Mouse (Mus musculus) limb, embryonic 13.5 days (tissue): ENCODE results near the gene Vwde. TPM values are rescaled to one million over a fixed set of nuclear protein-coding genes. Genes with fewer than 3 reads are reported as not detected.

ENCODE experiments used
- ATAC-seq: fragments of 200-750 bp; cut with Nextera tagmentation; 2 replicates; pipeline ENCODE4 v1.8.0; 2017; ENCODE audit warnings: low read depth, moderate number of reproducible peaks, moderate TSS enrichment; ENCODE audit not compliant: low FRiP score
- H3K27ac ChIP-seq: fragments of 300-500 bp; sonication (generic); 2 replicates; pipeline ENCODE4 v1.5.1; 2015; ENCODE audit warnings: inconsistent platforms, mild to moderate bottlenecking, moderate library complexity
- H3K27me3 ChIP-seq: fragments of 300-500 bp; sonication (generic); 2 replicates; pipeline ENCODE4 v1.6.1; 2015; ENCODE audit warnings: mild to moderate bottlenecking, inconsistent platforms
- H3K36me3 ChIP-seq: fragments of 300-500 bp; sonication (generic); 2 replicates; pipeline ENCODE4 v1.6.1; 2015; ENCODE audit warnings: inconsistent platforms, mild to moderate bottlenecking, moderate library complexity
- H3K4me1 ChIP-seq: fragments of 300-500 bp; sonication (generic); 2 replicates; pipeline ENCODE4 v1.6.1; 2015; ENCODE audit warnings: inconsistent platforms
- H3K4me2 ChIP-seq: fragments of 300-500 bp; sonication (generic); replicated peaks from 2 replicates; pipeline ENCODE4 v1.6.1; 2015; ENCODE audit warnings: inconsistent platforms, mild to moderate bottlenecking, moderate library complexity
- H3K4me3 ChIP-seq: fragments of 300-500 bp; sonication (generic); 2 replicates; pipeline ENCODE4 v1.5.1; 2015; ENCODE audit warnings: moderate library complexity, mild to moderate bottlenecking, inconsistent platforms
- H3K9ac ChIP-seq: fragments of 300-500 bp; sonication (generic); 2 replicates; pipeline ENCODE4 v1.6.1; 2015; ENCODE audit warnings: mild to moderate bottlenecking, inconsistent platforms
- H3K9me3 ChIP-seq: fragments of 300-500 bp; sonication (generic); 2 replicates; pipeline ENCODE4 v1.6.1; 2016; ENCODE audit warnings: inconsistent platforms
- WGBS: fragments of 180-500 bp; shearing (Covaris S2); methylation state at CpG from one replicate; pipeline ENCODE4 v1.1.7; 2015; 5-methylcytosine and 5-hydroxymethylcytosine counted together
- polyA plus RNA-seq: library from polyadenylated mRNA; unstranded; fragments of >200 nt; fragmentation: Nextera tagmentation; extraction: Ambion mirVana; gene quantifications from 2 replicates; pipeline ENCODE4 v1.2.1, GENCODE M21; 2015

Vwde gene
- polyA plus RNA-seq = 0.11 and 0.39 TPM in 2 replicates

DNA sequence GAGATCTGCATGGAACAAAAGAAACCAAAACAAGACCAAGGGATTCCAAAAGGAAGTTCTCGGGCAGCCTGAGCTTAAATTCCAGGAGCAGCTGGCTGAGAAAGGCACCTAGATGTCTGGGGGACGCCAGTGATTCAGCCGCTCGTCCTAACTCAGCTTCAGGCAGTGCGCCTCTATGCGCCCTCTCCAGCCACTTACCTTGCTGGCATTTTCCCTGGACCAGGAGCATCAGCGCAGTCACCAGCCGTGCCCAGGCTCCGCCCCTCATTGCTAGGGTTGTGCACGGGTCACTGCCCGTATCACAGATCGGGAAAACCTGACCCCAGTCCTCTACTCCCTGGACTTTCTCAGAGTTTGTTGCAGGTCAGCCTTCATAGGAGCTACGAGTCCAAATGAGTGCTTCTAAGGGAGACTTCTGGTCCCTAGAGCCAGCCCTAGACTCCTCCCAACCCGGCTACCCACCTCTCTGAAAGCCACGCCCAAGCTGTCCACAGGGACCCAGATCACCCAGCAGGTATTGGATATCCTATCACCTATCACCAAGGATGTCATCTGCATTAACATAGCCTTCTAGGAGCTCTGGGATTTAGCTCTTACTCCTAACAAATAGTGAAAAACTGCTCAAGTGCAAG lies at the start of gene Vwde:
Vwde (minus strand) TSS at position 370 of the 632 bp plus-strand sequence.
- Histone ChIP-seq H3K4me3 (peak within 1 kb of the TSS; percentile 30), H3K9me3 (no peaks in the 10 kb centered on the region), H3K27me3 (no peaks in the 10 kb centered on the region), H3K4me2 (peak within 1 kb of the TSS; percentile 63), H3K27ac (no peak within 1 kb of the TSS), H3K9ac (no peak within 1 kb of the TSS), H3K4me1 (no peaks in the 10 kb centered on the region), H3K36me3 (no peaks in the 10 kb centered on the region)
- 30% methylated on average over 15 of the region's 15 CpGs for WGBS
- no peak; the same call in 1 of the 2 replicates for ATAC-seq

- no peak for ATAC-seq
- no peaks in the 10 kb centered on the region for H3K27me3 ChIP-seq
- no peak overlapping the region for H3K4me2 ChIP-seq
- no peaks in the 10 kb centered on the region for H3K9me3 ChIP-seq
- H3K36me3 ChIP-seq = no peaks in the 10 kb centered on the region
- H3K9ac ChIP-seq = no peak overlapping the region
- no peak overlapping the region for H3K4me3 ChIP-seq
- WGBS = 82% methylated on average over 4 of the region's 4 CpGs
- H3K4me1 ChIP-seq = no peaks in the 10 kb centered on the region
- no peak overlapping the region for H3K27ac ChIP-seq
These were observed 30.6 kb upstream of the Vwde start for GRCm38 (mm10) chr6:13255341-13255740.

- ATAC-seq = no peak
- H3K4me3 ChIP-seq = no peak overlapping the region
- no peaks in the 10 kb centered on the region for H3K27me3 ChIP-seq
- H3K27ac ChIP-seq = no peak overlapping the region
- WGBS = 71% methylated on average over 4 of the region's 4 CpGs
- no peak overlapping the region for H3K4me2 ChIP-seq
- no peak overlapping the region for H3K9ac ChIP-seq
- no peaks in the 10 kb centered on the region for H3K9me3 ChIP-seq
- H3K4me1 ChIP-seq = no peaks in the 10 kb centered on the region
- H3K36me3 ChIP-seq = no peaks in the 10 kb centered on the region
These were observed 23.7 kb upstream of the Vwde start for GRCm38 (mm10) chr6:13248317-13248969.

- ATAC-seq = no peak
- no peak overlapping the region for H3K27ac ChIP-seq
- no peaks in the 10 kb centered on the region for H3K4me1 ChIP-seq
- no peak overlapping the region for H3K4me3 ChIP-seq
- no peak overlapping the region for H3K4me2 ChIP-seq
- H3K9ac ChIP-seq = no peak overlapping the region
- no peaks in the 10 kb centered on the region for H3K27me3 ChIP-seq
- H3K9me3 ChIP-seq = no peaks in the 10 kb centered on the region
- 78% methylated on average over 6 of the region's 6 CpGs for WGBS
- H3K36me3 ChIP-seq = no peaks in the 10 kb centered on the region
These were observed 18.6 kb downstream of the Vwde start for GRCm38 (mm10) chr6:13206157-13206556.

DNA sequence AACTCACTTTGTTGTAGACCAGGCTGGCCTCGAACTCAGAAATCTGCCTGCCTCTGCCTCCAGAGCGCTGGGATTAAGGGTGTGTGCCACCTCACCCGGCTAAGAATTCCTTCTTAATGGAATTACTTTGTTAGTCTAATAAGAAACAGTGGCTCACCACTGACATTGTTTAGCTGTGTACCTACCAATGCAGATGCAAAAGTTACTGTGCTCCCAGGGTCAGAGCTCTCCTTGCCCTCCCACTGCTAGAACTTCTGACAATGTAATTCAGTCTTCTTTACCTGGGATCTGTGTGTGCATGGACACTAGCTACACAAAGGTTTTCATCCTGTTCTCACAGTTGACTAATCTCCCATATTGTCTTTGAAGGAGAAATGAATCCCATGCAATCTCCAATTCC lies 27.3 kb downstream of the Vwde start:
- Histone ChIP-seq H3K4me3 (no peak overlapping the region), H3K36me3 (no peaks in the 10 kb centered on the region), H3K9me3 (no peaks in the 10 kb centered on the region; the same call in 1 of the 2 replicates), H3K27me3 (no peaks in the 10 kb centered on the region), H3K9ac (no peak overlapping the region), H3K4me2 (no peak overlapping the region), H3K4me1 (no peaks in the 10 kb centered on the region), H3K27ac (no peak overlapping the region)
- WGBS = 89% methylated on average over 3 of the region's 3 CpGs
- ATAC-seq = no peak

GRCm38 (mm10) chr6:13186836-13187235 lies 37.9 kb downstream of the Vwde start:
- no peak overlapping the region for H3K4me2 ChIP-seq
- no peak overlapping the region for H3K9ac ChIP-seq
- no peaks in the 10 kb centered on the region for H3K9me3 ChIP-seq
- H3K4me1 ChIP-seq = no peaks in the 10 kb centered on the region
- H3K27ac ChIP-seq = no peak overlapping the region
- H3K36me3 ChIP-seq = no peaks in the 10 kb centered on the region
- H3K27me3 ChIP-seq = no peaks in the 10 kb centered on the region
- no peak for ATAC-seq
- H3K4me3 ChIP-seq = no peak overlapping the region
- WGBS = 78% methylated on average over 11 of the region's 11 CpGs

DNA sequence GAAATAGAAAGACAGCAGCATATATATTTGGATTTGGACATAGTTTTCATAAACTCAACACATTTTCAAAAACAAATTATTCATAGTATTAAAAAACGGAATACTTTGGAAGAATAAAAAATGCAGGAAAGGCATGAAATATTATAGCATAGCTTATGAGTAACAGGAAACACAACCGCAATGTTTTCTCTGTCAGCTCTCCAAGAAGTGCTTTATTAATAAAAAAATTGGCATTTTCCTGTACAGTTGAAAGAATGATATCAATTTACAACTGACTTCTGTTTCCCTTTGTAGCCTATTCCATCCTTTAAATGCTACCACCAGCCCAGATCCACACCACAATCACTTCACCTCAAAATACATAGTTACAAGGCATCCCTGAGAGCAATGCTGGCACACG lies 44.7 kb downstream of the Vwde start:
- WGBS = 73% methylated on average over 3 of the region's 3 CpGs
- H3K4me2 ChIP-seq = no peak overlapping the region

GRCm38 (mm10) chr6:13169459-13170150 lies 55.2 kb downstream of the Vwde start:
- no peaks in the 10 kb centered on the region for H3K36me3 ChIP-seq
- no peak overlapping the region for H3K4me2 ChIP-seq
- H3K9me3 ChIP-seq = no peaks in the 10 kb centered on the region
- 28% methylated on average over 3 of the region's 3 CpGs for WGBS
- peak; percentile 78; the same call in 1 of the 2 replicates for ATAC-seq
- H3K27ac ChIP-seq = no peak overlapping the region
- no peaks in the 10 kb centered on the region for H3K4me1 ChIP-seq
- H3K9ac ChIP-seq = no peak overlapping the region
- H3K4me3 ChIP-seq = no peak overlapping the region
- no peaks in the 10 kb centered on the region for H3K27me3 ChIP-seq

More for the DNA sequence above, 44.7 kb downstream of the Vwde start:
- Histone ChIP-seq H3K4me3 (no peak overlapping the region), H3K9me3 (no peaks in the 10 kb centered on the region), H3K4me1 (no peaks in the 10 kb centered on the region), H3K36me3 (no peaks in the 10 kb centered on the region), H3K27me3 (no peaks in the 10 kb centered on the region), H3K9ac (no peak overlapping the region), H3K27ac (no peak overlapping the region)
- ATAC-seq = no peak

DNA sequence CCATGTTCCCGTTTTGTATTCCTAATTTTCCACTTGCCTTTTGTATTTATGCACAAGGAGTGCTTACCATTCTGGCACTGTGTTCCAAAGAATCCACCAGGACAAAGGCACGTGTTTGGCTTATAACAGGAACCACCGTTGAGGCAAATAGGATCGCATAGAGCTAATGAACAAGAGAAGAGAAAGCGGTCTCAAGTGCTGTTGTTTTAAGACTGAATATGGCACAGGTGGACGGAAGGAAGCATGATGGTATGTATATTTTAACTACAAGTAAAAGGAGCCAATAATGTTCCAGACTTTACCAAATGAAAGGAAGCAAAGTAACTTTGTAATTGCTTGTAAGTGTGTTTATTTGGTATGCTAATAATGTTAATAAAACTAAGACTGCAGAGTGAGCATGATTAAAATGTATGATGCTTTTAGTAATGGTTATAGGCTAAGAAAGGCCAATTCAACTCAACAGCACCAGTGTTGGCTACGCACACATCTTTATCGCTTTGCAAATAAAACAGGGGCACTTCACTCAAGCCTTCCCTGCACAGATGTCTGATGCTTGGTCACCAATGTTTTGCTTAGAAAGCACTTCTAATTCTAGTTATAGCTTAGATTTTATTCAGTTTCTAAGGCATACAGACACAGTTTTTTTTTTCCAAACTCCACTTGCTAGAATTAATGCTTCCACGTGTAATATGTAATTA lies 58.4 kb downstream of the Vwde start:
- 64% methylated on average over 9 of the region's 9 CpGs for WGBS
- no peaks in the 10 kb centered on the region for H3K9me3 ChIP-seq

DNA sequence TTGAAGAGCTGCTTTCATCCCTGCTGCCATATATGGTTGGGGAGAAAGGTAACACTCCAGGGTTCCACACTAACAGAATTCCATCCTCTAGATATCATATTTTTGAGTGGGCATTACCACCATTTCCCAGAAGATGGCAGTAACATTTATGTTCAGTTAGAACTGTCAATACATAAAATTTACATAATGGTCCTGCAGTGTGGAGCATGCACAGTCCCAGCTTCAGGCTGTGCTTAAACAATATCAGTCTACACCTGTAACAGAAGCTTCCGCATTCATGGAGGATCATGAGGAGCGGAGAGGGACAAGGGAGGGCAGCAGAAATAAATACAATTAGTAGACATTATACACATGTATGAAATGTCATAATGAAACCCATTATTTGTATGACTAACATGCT lies 65.3 kb downstream of the Vwde start:
- H3K9me3 ChIP-seq = no peaks in the 10 kb centered on the region

More for the DNA sequence above, 58.4 kb downstream of the Vwde start:
- Histone ChIP-seq H3K9ac (no peak overlapping the region), H3K4me1 (no peaks in the 10 kb centered on the region), H3K4me3 (no peak overlapping the region), H3K4me2 (no peak overlapping the region), H3K36me3 (no peaks in the 10 kb centered on the region), H3K27ac (no peak overlapping the region), H3K27me3 (no peaks in the 10 kb centered on the region)
- ATAC-seq = no peak

GRCm38 (mm10) chr6:13153888-13154697 lies 70.7 kb downstream of the Vwde start:
- ATAC-seq = no peak
- H3K9me3 ChIP-seq = no peaks in the 10 kb centered on the region; the same call in 1 of the 2 replicates
- no peaks in the 10 kb centered on the region for H3K4me1 ChIP-seq
- H3K27ac ChIP-seq = no peak overlapping the region
- H3K36me3 ChIP-seq = no peaks in the 10 kb centered on the region
- H3K4me2 ChIP-seq = no peak overlapping the region
- H3K27me3 ChIP-seq = no peaks in the 10 kb centered on the region
- H3K9ac ChIP-seq = no peak overlapping the region
- no peak overlapping the region for H3K4me3 ChIP-seq
- 93% methylated on average over 9 of the region's 9 CpGs for WGBS

More for the DNA sequence above, 65.3 kb downstream of the Vwde start:
- no peak for ATAC-seq
- H3K36me3 ChIP-seq = no peaks in the 10 kb centered on the region
- no peaks in the 10 kb centered on the region for H3K27me3 ChIP-seq
- no peaks in the 10 kb centered on the region for H3K4me1 ChIP-seq
- 91% methylated on average over 2 of the region's 2 CpGs for WGBS
- H3K4me2 ChIP-seq = no peak overlapping the region
- no peak overlapping the region for H3K9ac ChIP-seq
- H3K4me3 ChIP-seq = no peak overlapping the region
- no peak overlapping the region for H3K27ac ChIP-seq
